Mouse (Mus musculus) E14TG2a.4 (cell line): ENCODE measurements around the gene Tmem63a.
A peak's percentile ranks its signal among the peaks of the same experiment; 100 is the strongest.
"Not testable (repeated sequence)": the region's sequence is repeated elsewhere in the genome, so short reads cannot be mapped to it uniquely, and the experiment has no call there.

Experiments
- H3K27me3 ChIP-seq: 2 replicates; pipeline ENCODE4 v1.6.1; 2014; ENCODE audit warnings: low read length, control low read depth; ENCODE audit not compliant: insufficient read depth
- H3K36me3 ChIP-seq: 2 replicates; pipeline ENCODE4 v1.6.1; 2014; ENCODE audit warnings: low read length, control low read depth; ENCODE audit not compliant: insufficient read depth
- H3K4me1 ChIP-seq: replicated peaks from 2 replicates; pipeline ENCODE4 v1.6.1; 2014; ENCODE audit warnings: low read depth, low read length, control low read depth
- H3K4me3 ChIP-seq: replicated peaks from 2 replicates; pipeline ENCODE4 v1.5.1; 2014; ENCODE audit warnings: mild to moderate bottlenecking, low read length
- H3K9me3 ChIP-seq: 2 replicates; pipeline ENCODE4 v1.6.1; 2014; ENCODE audit warnings: low read length, control low read depth
- CTCF ChIP-seq: conservative IDR thresholded peaks from 2 replicates; pipeline ENCODE4 v1.5.1; 2014; ENCODE audit warnings: low read length
- NANOG ChIP-seq: IDR thresholded peaks from 2 replicates; pipeline ENCODE4 v1.6.1; 2014; ENCODE audit warnings: borderline replicate concordance, low read length, mixed read lengths
- POU5F1 ChIP-seq: IDR thresholded peaks from 2 replicates; pipeline ENCODE4 v1.6.1; 2014; ENCODE audit warnings: low read length, borderline replicate concordance

The Tmem63a gene

GRCm38 (mm10) chr1:180972941-180973340 is 30.8 kb downstream of the Tmem63a start:
- Histone ChIP-seq H3K4me1 (peaks cover 79% of the 10 kb centered on the region), H3K9me3 (no peaks in the 10 kb centered on the region), H3K4me3 (no peak overlapping the region; the same call in 1 of the 2 replicates), H3K36me3 (peaks cover 52% of the 10 kb centered on the region), H3K27me3 (no peaks in the 10 kb centered on the region)
- TF ChIP-seq NANOG (no peak), CTCF (no peak), POU5F1 (no peak)

DNA sequence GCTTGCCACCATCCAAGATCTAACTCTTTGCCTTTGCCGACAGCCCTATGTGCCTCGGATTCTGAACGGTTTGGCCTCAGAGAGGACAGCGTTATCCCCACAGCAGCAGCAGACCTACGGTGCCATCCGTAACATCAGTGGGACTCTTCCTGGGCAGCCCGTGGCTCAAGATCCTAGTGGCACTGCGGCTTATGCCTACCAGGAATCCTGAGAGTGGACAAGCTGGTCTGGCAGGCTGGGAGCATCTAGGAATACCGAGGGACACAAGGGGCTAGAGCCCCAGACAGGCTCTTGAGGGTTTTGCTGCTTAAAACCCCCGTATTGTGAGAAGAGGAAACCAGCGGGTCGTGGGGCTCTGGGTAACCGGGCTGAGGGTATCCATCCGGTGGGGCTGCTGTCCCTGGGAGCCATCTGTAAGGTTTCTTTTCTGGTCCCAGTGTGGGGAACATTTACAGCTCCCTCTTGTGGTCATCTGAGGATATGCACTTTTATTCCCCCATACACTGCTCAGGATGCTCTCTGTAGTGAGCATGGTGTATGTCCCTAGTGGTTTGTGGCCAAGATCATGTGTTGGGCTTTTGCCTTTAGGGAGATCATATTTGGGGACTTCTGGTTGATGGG is 32.1 kb downstream of the Tmem63a start:
- H3K4me3 ChIP-seq: peak overlapping the region; percentile 17; the same call in 1 of the 2 replicates
- TF ChIP-seq CTCF (peak; percentile 89), POU5F1 (no peak), NANOG (no peak)
- peaks cover 83% of the 10 kb centered on the region for H3K4me1 ChIP-seq
- no peaks in the 10 kb centered on the region for H3K27me3 ChIP-seq
- no peaks in the 10 kb centered on the region for H3K9me3 ChIP-seq
- peaks cover 39% of the 10 kb centered on the region for H3K36me3 ChIP-seq

DNA sequence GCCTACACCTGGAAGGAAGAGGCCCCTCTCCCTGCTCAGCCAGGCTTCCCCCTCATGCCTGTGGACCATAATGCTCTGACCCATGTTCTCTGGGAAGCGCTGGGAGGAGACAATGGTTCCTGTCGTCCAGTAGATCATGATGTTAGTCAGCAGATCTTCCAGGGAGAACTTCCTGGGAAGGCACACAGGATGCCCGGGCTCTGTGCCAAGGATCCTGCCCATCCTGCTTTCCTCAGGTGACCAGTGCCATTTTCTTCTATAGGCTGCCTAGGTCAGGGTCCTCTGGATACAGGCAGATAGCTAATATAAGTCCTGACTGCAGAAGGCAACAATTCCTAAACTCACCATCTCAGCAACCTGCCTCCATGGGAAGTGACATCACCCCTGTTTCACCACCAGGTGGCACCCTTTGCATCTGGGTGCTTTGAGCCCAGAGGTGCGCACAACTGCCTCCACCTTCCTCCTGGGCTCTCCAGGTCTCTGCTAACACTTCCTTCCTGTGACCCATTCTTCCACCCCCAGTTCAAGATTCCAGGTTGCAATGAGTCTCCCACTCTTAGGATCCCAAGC is 34.1 kb downstream of the Tmem63a start:
- no peaks in the 10 kb centered on the region for H3K9me3 ChIP-seq
- H3K4me1 ChIP-seq: peaks cover 90% of the 10 kb centered on the region
- H3K4me3 ChIP-seq: no peak overlapping the region
- TF ChIP-seq NANOG (no peak), CTCF (peak; percentile 82), POU5F1 (no peak)
- no peaks in the 10 kb centered on the region for H3K27me3 ChIP-seq
- H3K36me3 ChIP-seq: peaks cover 23% of the 10 kb centered on the region

DNA sequence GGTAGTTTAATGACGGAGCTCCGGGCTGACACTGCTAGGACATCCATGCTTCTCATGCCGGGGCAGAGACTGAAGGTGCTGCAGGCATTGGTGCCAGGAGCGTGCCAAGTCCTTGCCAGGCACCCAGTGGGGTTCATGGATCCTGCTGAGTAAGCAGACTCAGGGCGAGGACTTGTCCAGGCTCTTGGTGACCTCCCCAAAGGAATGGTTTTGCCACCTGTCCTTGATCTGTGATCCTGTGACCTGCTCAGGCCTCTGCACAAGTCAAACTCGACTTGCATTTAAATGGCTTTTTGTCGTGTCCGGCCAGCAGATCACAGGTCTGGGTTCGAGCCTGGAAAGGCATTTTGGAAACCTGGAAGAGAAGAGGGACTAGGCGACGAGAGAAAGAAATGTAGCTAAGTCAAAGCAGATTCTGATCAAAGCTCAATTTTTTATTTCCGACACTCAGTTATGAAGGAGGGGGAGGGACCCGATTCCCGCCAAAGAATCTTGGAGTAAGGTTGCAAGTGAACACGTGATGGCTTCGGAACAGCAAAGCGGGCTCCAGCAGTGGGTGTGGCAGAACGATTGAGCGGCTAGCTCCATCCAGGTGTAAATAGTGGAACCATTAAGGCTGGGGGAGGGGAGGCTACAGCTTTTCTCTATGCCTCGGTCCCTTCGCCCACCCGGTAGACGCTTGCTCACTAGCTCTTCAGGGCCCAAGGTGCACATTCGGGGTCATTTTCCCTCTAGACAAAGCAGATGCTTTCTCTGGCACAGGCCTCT is 37.5 kb downstream of the Tmem63a start:
- TF ChIP-seq POU5F1: no peak
- TF ChIP-seq NANOG: no peak
- TF ChIP-seq CTCF: no peak
- H3K36me3 ChIP-seq: peaks cover 7% of the 10 kb centered on the region
- peak overlapping the region; percentile 39 for H3K4me3 ChIP-seq
- no peaks in the 10 kb centered on the region for H3K9me3 ChIP-seq
- peaks cover 69% of the 10 kb centered on the region for H3K4me1 ChIP-seq
- no peaks in the 10 kb centered on the region for H3K27me3 ChIP-seq

- TF ChIP-seq NANOG: no peak
- TF ChIP-seq POU5F1: no peak
- peak; percentile 46 for TF ChIP-seq CTCF
Observed at GRCm38 (mm10) chr1:180980464-180980863, 38.3 kb downstream of the Tmem63a start.

GRCm38 (mm10) chr1:180981298-180982046 is 39.3 kb downstream of the Tmem63a start:
- H3K36me3 ChIP-seq, H3K27me3 ChIP-seq, H3K4me3 ChIP-seq, H3K9me3 ChIP-seq: not testable (repeated sequence)
- H3K4me1 ChIP-seq: peaks cover 53% of the 10 kb centered on the region

More at GRCm38 (mm10) chr1:180980464-180980863, 38.3 kb downstream of the Tmem63a start:
- no peaks in the 10 kb centered on the region for H3K9me3 ChIP-seq
- H3K4me1 ChIP-seq: peaks cover 61% of the 10 kb centered on the region
- no peaks in the 10 kb centered on the region for H3K27me3 ChIP-seq
- peaks cover under 1% of the 10 kb centered on the region; the same call in 1 of the 2 replicates for H3K36me3 ChIP-seq
- peak overlapping the region; percentile 39 for H3K4me3 ChIP-seq

- H3K4me3 ChIP-seq: no peak overlapping the region
Observed at GRCm38 (mm10) chr1:180986701-180987100, 44.6 kb downstream of the Tmem63a start.

GRCm38 (mm10) chr1:180987759-180988158 is 45.6 kb downstream of the Tmem63a start:
- H3K27me3 ChIP-seq: no peaks in the 10 kb centered on the region
- no peaks in the 10 kb centered on the region for H3K9me3 ChIP-seq
- no peak overlapping the region for H3K4me3 ChIP-seq
- peak; percentile 95 for TF ChIP-seq CTCF
- no peak for TF ChIP-seq POU5F1
- H3K4me1 ChIP-seq: peaks cover 11% of the 10 kb centered on the region
- peaks cover 24% of the 10 kb centered on the region; the same call in 1 of the 2 replicates for H3K36me3 ChIP-seq

More at GRCm38 (mm10) chr1:180986701-180987100, 44.6 kb downstream of the Tmem63a start:
- Histone ChIP-seq H3K9me3 (no peaks in the 10 kb centered on the region), H3K4me1 (peaks cover 14% of the 10 kb centered on the region), H3K36me3 (peaks cover 17% of the 10 kb centered on the region; the same call in 1 of the 2 replicates), H3K27me3 (no peaks in the 10 kb centered on the region)
- TF ChIP-seq NANOG (no peak), CTCF (peak; percentile 66)
